Mouse (Mus musculus) bone marrow, adult 2 months (tissue): Measurements from ENCODE around the gene Ltb.

Experiments
- CTCF ChIP-seq: fragments of 200-500 bp; IDR thresholded peaks from 2 replicates; pipeline ENCODE4 v1.5.1; 2011; ENCODE audit warnings: low read length, control low read depth; ENCODE audit not compliant: control insufficient read depth, insufficient read depth
- POLR2A ChIP-seq: fragments of 200-500 bp; IDR thresholded peaks from 2 replicates; pipeline ENCODE4 v1.6.1; 2011; ENCODE audit warnings: low read depth, mild to moderate bottlenecking, control low read depth, low read length, borderline replicate concordance; ENCODE audit not compliant: control insufficient read depth

DNA sequence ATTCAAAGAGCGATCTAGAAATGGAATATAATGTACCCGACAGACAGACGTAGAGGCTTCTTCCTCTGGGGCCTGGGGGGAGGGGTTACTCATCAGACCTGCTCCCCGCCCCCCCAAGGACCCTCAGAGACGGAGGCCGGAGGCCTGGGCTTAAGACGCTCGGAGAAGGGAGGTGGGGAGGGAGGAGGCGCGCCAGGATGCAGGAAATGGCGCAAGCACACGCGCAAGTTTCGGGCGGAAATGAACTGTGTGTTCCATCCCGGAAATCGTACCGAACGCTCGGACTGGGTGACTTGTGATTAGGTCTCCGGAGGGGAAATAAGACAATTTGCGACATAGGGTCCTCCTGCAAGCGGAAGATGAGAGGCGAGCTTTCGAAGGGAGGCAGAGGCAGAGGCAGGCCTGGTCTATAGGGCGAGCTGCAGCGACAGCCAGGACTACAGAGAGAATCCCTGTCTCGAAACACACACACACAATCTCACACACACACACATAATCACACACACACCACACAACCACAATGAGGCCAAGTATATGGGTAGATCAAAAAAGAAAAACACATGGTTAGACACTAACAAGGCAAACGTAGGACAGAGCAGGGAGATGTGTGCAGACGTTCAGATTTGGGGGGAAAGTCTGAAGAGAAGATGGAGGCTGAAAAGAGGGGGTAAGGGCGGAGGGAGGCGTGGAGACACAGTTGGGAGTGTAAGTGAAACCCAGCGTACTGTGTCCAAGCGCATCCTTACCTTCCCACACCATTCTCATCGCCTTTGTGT lies 41.6 kb downstream of the Ltb start, which contains the start of gene Nfkbil1:
- TF ChIP-seq CTCF, result peak; percentile 14; the same call in 1 of the 2 replicates
- peak; percentile 66 for TF ChIP-seq POLR2A
